Mouse (Mus musculus): ENCODE data around the gene Lrig2. TPM values are rescaled to one million over a fixed set of nuclear protein-coding genes. Genes with fewer than 3 reads are reported as not detected.

Gene Lrig2
- total and polyA plus RNA-seq, 2 experiments, result 2.8 to 5.8 TPM

GRCm38 (mm10) chr3:104500881-104501280 is 10.8 kb downstream of the Lrig2 start:
- TF ChIP-seq CTCF (IDR thresholded peaks at IDR 0.05; ENCODE audit: low read depth, low read length), result no peak
- TF ChIP-seq POLR2A (IDR thresholded peaks at IDR 0.05; ENCODE audit: extremely low read depth, insufficient read depth, low read length), result no peak
- Histone ChIP-seq H3K4me1 (ENCODE audit: control insufficient read depth, insufficient read depth, low read length) (peaks cover 9% of the 10 kb centered on the region; the same call in 1 of the 2 replicates), H3K4me3 (ENCODE audit: insufficient read depth, low read depth, low read length) (no peak overlapping the region), H3K36me3 (ENCODE audit: control insufficient read depth, insufficient read depth, low read length) (peaks cover 3% of the 10 kb centered on the region), H3K27ac (replicated peaks; ENCODE audit: insufficient read depth, low read depth, low read length) (no peak overlapping the region), H3K79me2 (ENCODE audit: control insufficient read depth, insufficient read depth, low read length) (peaks cover 9% of the 10 kb centered on the region; the same call in 1 of the 2 replicates), H3K27me3 (ENCODE audit: control insufficient read depth, insufficient read depth, low read length) (no peaks in the 10 kb centered on the region), H3K9ac (ENCODE audit: low read depth, low read length) (no peak overlapping the region)
- 23% methylated on average over 2 of the region's 2 CpGs for WGBS
- peak; percentile 73 for DNase-seq (ENCODE audit: extremely low read depth, low read depth, low spot score)

- WGBS, result 96% methylated on average over 4 of the region's 4 CpGs
- DNase-seq (ENCODE audit: extremely low read depth, low read depth, low spot score), result no peak
- H3K27ac ChIP-seq (replicated peaks; ENCODE audit: insufficient read depth, low read depth, low read length), result no peak overlapping the region
- H3K79me2 ChIP-seq (ENCODE audit: control insufficient read depth, insufficient read depth, low read length), result peaks cover 3% of the 10 kb centered on the region; the same call in 1 of the 2 replicates
- H3K36me3 ChIP-seq (ENCODE audit: control insufficient read depth, insufficient read depth, low read length), result peaks cover 21% of the 10 kb centered on the region
- H3K27me3 ChIP-seq (ENCODE audit: control insufficient read depth, insufficient read depth, low read length), result no peaks in the 10 kb centered on the region
- H3K4me1 ChIP-seq (ENCODE audit: control insufficient read depth, insufficient read depth, low read length), result peaks cover 4% of the 10 kb centered on the region; the same call in 1 of the 2 replicates
- H3K9ac ChIP-seq (ENCODE audit: low read depth, low read length), result no peak overlapping the region
- H3K4me3 ChIP-seq (ENCODE audit: insufficient read depth, low read depth, low read length), result no peak overlapping the region
- TF ChIP-seq POLR2A (IDR thresholded peaks at IDR 0.05; ENCODE audit: extremely low read depth, insufficient read depth, low read length) (no peak), CTCF (IDR thresholded peaks at IDR 0.05; ENCODE audit: low read depth, low read length) (no peak)
Measured at GRCm38 (mm10) chr3:104496176-104496575, 15.5 kb downstream of the Lrig2 start.

- DNase-seq (ENCODE audit: extremely low read depth, low read depth, low spot score), result no peak
- H3K4me1 ChIP-seq (ENCODE audit: control insufficient read depth, insufficient read depth, low read length), result no peaks in the 10 kb centered on the region
- peaks cover 28% of the 10 kb centered on the region for H3K36me3 ChIP-seq (ENCODE audit: control insufficient read depth, insufficient read depth, low read length)
- no peak overlapping the region for H3K9ac ChIP-seq (ENCODE audit: low read depth, low read length)
- H3K4me3 ChIP-seq (ENCODE audit: insufficient read depth, low read depth, low read length), result no peak overlapping the region
- TF ChIP-seq CTCF (IDR thresholded peaks at IDR 0.05; ENCODE audit: low read depth, low read length) (no peak), POLR2A (IDR thresholded peaks at IDR 0.05; ENCODE audit: extremely low read depth, insufficient read depth, low read length) (no peak)
- WGBS, result 97% methylated on average over 1 of the region's 1 CpGs
- H3K27me3 ChIP-seq (ENCODE audit: control insufficient read depth, insufficient read depth, low read length), result no peaks in the 10 kb centered on the region
- no peak overlapping the region for H3K27ac ChIP-seq (replicated peaks; ENCODE audit: insufficient read depth, low read depth, low read length)
- no peaks in the 10 kb centered on the region for H3K79me2 ChIP-seq (ENCODE audit: control insufficient read depth, insufficient read depth, low read length)
Measured at GRCm38 (mm10) chr3:104480946-104481719, 30.6 kb downstream of the Lrig2 start.

- Histone ChIP-seq H3K4me1 (ENCODE audit: control insufficient read depth, insufficient read depth, low read length) (no peaks in the 10 kb centered on the region), H3K27ac (replicated peaks; ENCODE audit: insufficient read depth, low read depth, low read length) (no peak overlapping the region), H3K36me3 (ENCODE audit: control insufficient read depth, insufficient read depth, low read length) (peaks cover 29% of the 10 kb centered on the region), H3K4me3 (ENCODE audit: insufficient read depth, low read depth, low read length) (no peak overlapping the region), H3K79me2 (ENCODE audit: control insufficient read depth, insufficient read depth, low read length) (no peaks in the 10 kb centered on the region), H3K27me3 (ENCODE audit: control insufficient read depth, insufficient read depth, low read length) (no peaks in the 10 kb centered on the region), H3K9ac (ENCODE audit: low read depth, low read length) (no peak overlapping the region)
- 100% methylated on average over 1 of the region's 1 CpGs for WGBS
- TF ChIP-seq POLR2A (IDR thresholded peaks at IDR 0.05; ENCODE audit: extremely low read depth, insufficient read depth, low read length), result no peak
- peak; percentile 69 for DNase-seq (ENCODE audit: extremely low read depth, low read depth, low spot score)
Measured at GRCm38 (mm10) chr3:104478056-104478455, 33.7 kb downstream of the Lrig2 start.

- no peak for DNase-seq (ENCODE audit: extremely low read depth, low read depth, low spot score)
- no peaks in the 10 kb centered on the region for H3K4me1 ChIP-seq (ENCODE audit: control insufficient read depth, insufficient read depth, low read length)
- H3K4me3 ChIP-seq (ENCODE audit: insufficient read depth, low read depth, low read length), result no peak overlapping the region
- WGBS, result 54% methylated on average over 3 of the region's 3 CpGs
- no peak overlapping the region for H3K9ac ChIP-seq (ENCODE audit: low read depth, low read length)
- no peaks in the 10 kb centered on the region for H3K27me3 ChIP-seq (ENCODE audit: control insufficient read depth, insufficient read depth, low read length)
- TF ChIP-seq CTCF (IDR thresholded peaks at IDR 0.05; ENCODE audit: low read depth, low read length) (no peak), POLR2A (IDR thresholded peaks at IDR 0.05; ENCODE audit: extremely low read depth, insufficient read depth, low read length) (no peak)
- no peak overlapping the region for H3K27ac ChIP-seq (replicated peaks; ENCODE audit: insufficient read depth, low read depth, low read length)
- peaks cover 27% of the 10 kb centered on the region for H3K36me3 ChIP-seq (ENCODE audit: control insufficient read depth, insufficient read depth, low read length)
- no peaks in the 10 kb centered on the region for H3K79me2 ChIP-seq (ENCODE audit: control insufficient read depth, insufficient read depth, low read length)
Measured at GRCm38 (mm10) chr3:104469421-104469820, 42.3 kb downstream of the Lrig2 start.

GRCm38 (mm10) chr3:104461226-104461625 is 50.5 kb downstream of the Lrig2 start:
- Histone ChIP-seq H3K4me1 (ENCODE audit: control insufficient read depth, insufficient read depth, low read length) (no peaks in the 10 kb centered on the region), H3K36me3 (ENCODE audit: control insufficient read depth, insufficient read depth, low read length) (peaks cover 76% of the 10 kb centered on the region), H3K27me3 (ENCODE audit: control insufficient read depth, insufficient read depth, low read length) (no peaks in the 10 kb centered on the region), H3K4me3 (ENCODE audit: insufficient read depth, low read depth, low read length) (no peak overlapping the region), H3K79me2 (ENCODE audit: control insufficient read depth, insufficient read depth, low read length) (no peaks in the 10 kb centered on the region), H3K9ac (ENCODE audit: low read depth, low read length) (no peak overlapping the region), H3K27ac (replicated peaks; ENCODE audit: insufficient read depth, low read depth, low read length) (no peak overlapping the region)
- TF ChIP-seq CTCF (IDR thresholded peaks at IDR 0.05; ENCODE audit: low read depth, low read length), result no peak
- no peak for TF ChIP-seq POLR2A (IDR thresholded peaks at IDR 0.05; ENCODE audit: extremely low read depth, insufficient read depth, low read length)
- 66% methylated on average over 2 of the region's 2 CpGs for WGBS
- DNase-seq (ENCODE audit: extremely low read depth, low read depth, low spot score), result no peak
